ENCODE assay signal across 8 mouse cellular contexts in genomic region chr2:173020430-173020829, GRCm38 (mm10). TPM values are rescaled to one million over a fixed set of nuclear protein-coding genes. Genes with fewer than 3 reads are reported as not detected.
A peak's percentile ranks its signal among the peaks of the same experiment; 100 is the strongest.
DNase-seq lines count a peak whose midpoint lies in the region; ATAC-seq and TF ChIP-seq lines count a peak whose summit lies in the region.

Gene Rbm38, plus strand, starts transcription at chr2:173020498.

- no peak for DNase-seq in kidney, adult 2 months
- DNase-seq in kidney, adult 9 months: no peak
- no peak for DNase-seq in right cerebral cortex, postnatal 36 days (ENCODE audit: low spot score in 2 of 2)
- DNase-seq in ovary, adult 18-20 months (ENCODE audit: low spot score): no peak

- peak within 1 kb of the TSS; percentile 47 for H3K4me3 ChIP-seq in kidney, adult 2 months (ENCODE audit: insufficient read depth, low read depth, low read length)
- peak within 1 kb of the TSS; percentile 70 for H3K4me3 ChIP-seq in forebrain, embryonic 15.5 days
- H3K4me3 ChIP-seq in hindbrain, embryonic 13.5 days: peak within 1 kb of the TSS; percentile 41
- peak within 1 kb of the TSS; percentile 28 for H3K4me3 ChIP-seq in midbrain, embryonic 12.5 days

- TF ChIP-seq CTCF in kidney, adult 2 months (conservative IDR thresholded peaks at IDR 0.05; ENCODE audit: insufficient read depth, insufficient read length, low read depth, low read length): no peak

- no peak within 1 kb of the TSS for H3K27ac ChIP-seq in kidney, adult 2 months (ENCODE audit: insufficient read depth, low read depth, low read length)
- no peak within 1 kb of the TSS for H3K27ac ChIP-seq in forebrain, embryonic 15.5 days (replicated peaks)
- no peak within 1 kb of the TSS for H3K27ac ChIP-seq in hindbrain, embryonic 13.5 days
- no peak within 1 kb of the TSS for H3K27ac ChIP-seq in midbrain, embryonic 12.5 days (replicated peaks)

- no peaks in the 10 kb centered on the region for H3K27me3 ChIP-seq in kidney, adult 2 months (replicated peaks; ENCODE audit: control insufficient read depth, insufficient read depth, low read length)
- H3K27me3 ChIP-seq in forebrain, embryonic 15.5 days: peaks cover 12% of the 10 kb centered on the region; the same call in 1 of the 2 replicates
- H3K27me3 ChIP-seq in hindbrain, embryonic 13.5 days: peaks cover 42% of the 10 kb centered on the region
- peaks cover 45% of the 10 kb centered on the region for H3K27me3 ChIP-seq in midbrain, embryonic 12.5 days

- no peaks in the 10 kb centered on the region; the same call in 1 of the 2 replicates for H3K4me1 ChIP-seq in kidney, adult 2 months (ENCODE audit: control insufficient read depth, insufficient read depth, low read length)
- peaks cover 48% of the 10 kb centered on the region for H3K4me1 ChIP-seq in forebrain, embryonic 15.5 days
- H3K4me1 ChIP-seq in hindbrain, embryonic 13.5 days (replicated peaks): peaks cover 47% of the 10 kb centered on the region
- peaks cover 50% of the 10 kb centered on the region for H3K4me1 ChIP-seq in midbrain, embryonic 12.5 days

- H3K9me3 ChIP-seq in forebrain, embryonic 15.5 days: no peaks in the 10 kb centered on the region
- H3K9me3 ChIP-seq in hindbrain, embryonic 13.5 days: no peaks in the 10 kb centered on the region
- H3K9me3 ChIP-seq in midbrain, embryonic 12.5 days: no peaks in the 10 kb centered on the region

- peak within 1 kb of the TSS; percentile 85 for H3K4me2 ChIP-seq in forebrain, embryonic 15.5 days (replicated peaks)
- H3K4me2 ChIP-seq in hindbrain, embryonic 13.5 days: peak within 1 kb of the TSS; percentile 91
- peak within 1 kb of the TSS; percentile 91 for H3K4me2 ChIP-seq in midbrain, embryonic 12.5 days (replicated peaks)

- no peaks in the 10 kb centered on the region for H3K36me3 ChIP-seq in kidney, adult 2 months (ENCODE audit: control insufficient read depth, insufficient read depth, low read length)
- H3K36me3 ChIP-seq in forebrain, embryonic 15.5 days: peaks cover 8% of the 10 kb centered on the region
- H3K36me3 ChIP-seq in hindbrain, embryonic 13.5 days: peaks cover 12% of the 10 kb centered on the region
- peaks cover 21% of the 10 kb centered on the region for H3K36me3 ChIP-seq in midbrain, embryonic 12.5 days

- WGBS in kidney, adult 2 months: 53% methylated on average over 11 of the region's 11 CpGs
- 32% methylated on average over 11 of the region's 11 CpGs for WGBS in forebrain, embryonic 15.5 days
- WGBS in hindbrain, embryonic 13.5 days: 29% methylated on average over 11 of the region's 11 CpGs
- 23% methylated on average over 11 of the region's 11 CpGs for WGBS in midbrain, embryonic 12.5 days

- peak within 1 kb of the TSS; percentile 33 for H3K9ac ChIP-seq in forebrain, embryonic 15.5 days (replicated peaks)
- peak within 1 kb of the TSS; percentile 55; the same call in 1 of the 2 replicates for H3K9ac ChIP-seq in hindbrain, embryonic 13.5 days
- H3K9ac ChIP-seq in midbrain, embryonic 12.5 days (replicated peaks): peak within 1 kb of the TSS; percentile 2; the same call in 1 of the 2 replicates

- no peak for TF ChIP-seq POLR2A in kidney, adult 2 months (IDR thresholded peaks at IDR 0.05; ENCODE audit: low read depth, low read length)

- no peak for ATAC-seq in activated CD4-positive, CD25-positive, alpha-beta regulatory T cell, adult 4 months
- ATAC-seq in forebrain, embryonic 15.5 days (replicated peaks): no peak
- ATAC-seq in hindbrain, embryonic 13.5 days (ENCODE audit: low FRiP score): no peak
- no peak for ATAC-seq in midbrain, embryonic 12.5 days (ENCODE audit: low FRiP score, low read depth)

RNA-seq across cellular contexts. Expression of gene Rbm38, which starts in this region (rescaled TPM):
- polyA plus RNA-seq in kidney, adult 2 months (2012; rRNA removed): 19.9 and 37.9 TPM in 2 replicates
- polyA plus RNA-seq in activated CD4-positive, CD25-positive, alpha-beta regulatory T cell, adult 4 months (2017; shearing (Covaris generic)): 100 to 1,000 TPM; 154 to 186 TPM
- 24.0 and 27.4 TPM in 2 replicates for polyA plus RNA-seq in forebrain, embryonic 15.5 days (2015; fragmentation: Nextera tagmentation; extraction: Ambion mirVana)
- polyA plus RNA-seq in hindbrain, embryonic 13.5 days (2015; fragmentation: Nextera tagmentation; extraction: Ambion mirVana): 20.6 and 22.1 TPM in 2 replicates
- 58.0 and 61.4 TPM in 2 replicates for polyA plus RNA-seq in midbrain, embryonic 12.5 days (2016; fragmentation: Nextera tagmentation; extraction: Ambion mirVana)

Comparison
In these comparisons a context has a peak if more than half of its experiments do, and no peak if none do; other contexts are left out.
1. H3K9ac ChIP-seq: peak in every context shown above with its lines; median percentile 55 in hindbrain, embryonic 13.5 days; 33 in forebrain, embryonic 15.5 days; 2 in midbrain, embryonic 12.5 days.